Mouse (Mus musculus): ENCODE measurements around the gene Dgki. TPM values are rescaled to one million over a fixed set of nuclear protein-coding genes. Genes with fewer than 3 reads are reported as not detected.

Dgki gene
- polyA plus RNA-seq, 1 experiment from 2014 or later: 0.67 TPM

DNA sequence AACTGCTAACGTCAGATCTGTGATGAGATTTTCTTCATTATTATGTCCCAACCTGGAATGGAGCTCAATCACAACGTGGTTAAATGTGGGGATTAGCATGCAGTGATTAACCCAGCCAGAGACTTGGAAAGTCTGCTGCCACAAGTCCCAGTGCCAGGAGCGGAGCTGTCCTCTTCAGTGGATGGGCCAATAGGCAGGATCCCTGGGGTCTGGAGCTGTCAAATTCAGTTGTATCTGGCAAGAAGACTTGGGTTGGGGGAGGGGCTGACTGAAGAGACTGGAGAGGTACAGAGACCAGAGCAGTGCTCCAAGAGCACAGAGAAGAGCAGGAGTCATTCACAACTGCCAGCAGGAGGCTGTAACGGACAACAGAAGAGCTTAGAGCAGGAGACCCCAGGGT is 97.1 kb downstream of the Dgki start:
- 0 out of 2 replicates have a peak, but pooled peaks have one; percentile 7 for ATAC-seq (ENCODE audit: low read depth)

DNA sequence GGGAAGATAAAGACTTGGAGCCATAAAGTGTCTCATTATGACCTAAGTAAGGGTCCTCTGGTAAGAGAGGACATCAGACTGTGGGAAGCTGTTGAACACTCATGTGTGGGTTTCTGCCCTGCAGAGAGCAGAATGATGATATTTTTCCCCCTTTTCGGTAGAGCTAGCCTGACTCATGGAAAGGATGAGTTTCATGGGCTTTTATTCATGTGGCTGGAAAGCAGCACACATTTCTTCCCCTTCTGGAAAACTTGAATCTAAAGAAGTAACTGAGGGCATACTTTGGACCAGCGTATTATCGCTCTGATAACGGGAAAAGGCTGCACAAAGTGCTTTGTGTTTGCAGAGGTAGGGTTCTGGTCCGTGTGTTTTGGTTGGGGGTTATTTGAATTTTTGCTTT is 99.1 kb downstream of the Dgki start:
- H3K4me3 ChIP-seq (ENCODE audit: low read length): no peak overlapping the region
- WGBS: 78% methylated on average over 5 of the region's 5 CpGs
- H3K4me1 ChIP-seq (replicated peaks; ENCODE audit: control insufficient read depth, insufficient read depth, low read length): no peaks in the 10 kb centered on the region
- no peaks in the 10 kb centered on the region for H3K27me3 ChIP-seq (ENCODE audit: control insufficient read depth, insufficient read depth, low read depth, low read length)
- no peak overlapping the region for H3K9ac ChIP-seq (ENCODE audit: low read length)
- no peak for ATAC-seq (ENCODE audit: low read depth)
- H3K9me3 ChIP-seq (ENCODE audit: control insufficient read depth, low read length): no peaks in the 10 kb centered on the region
- no peaks in the 10 kb centered on the region for H3K36me3 ChIP-seq (ENCODE audit: control insufficient read depth, insufficient read depth, low read length)
- no peak overlapping the region for H3K4me2 ChIP-seq (ENCODE audit: low read depth, low read length)
- no peak overlapping the region for H3K27ac ChIP-seq (ENCODE audit: low read length)

More for the DNA sequence above, 97.1 kb downstream of the Dgki start:
- Histone ChIP-seq H3K4me2 (ENCODE audit: low read depth, low read length) (no peak overlapping the region), H3K9ac (ENCODE audit: low read length) (no peak overlapping the region), H3K4me3 (ENCODE audit: low read length) (no peak overlapping the region), H3K4me1 (replicated peaks; ENCODE audit: control insufficient read depth, insufficient read depth, low read length) (no peaks in the 10 kb centered on the region), H3K36me3 (ENCODE audit: control insufficient read depth, insufficient read depth, low read length) (no peaks in the 10 kb centered on the region), H3K27me3 (ENCODE audit: control insufficient read depth, insufficient read depth, low read depth, low read length) (no peaks in the 10 kb centered on the region), H3K9me3 (ENCODE audit: control insufficient read depth, low read length) (no peaks in the 10 kb centered on the region), H3K27ac (ENCODE audit: low read length) (no peak overlapping the region)
- WGBS: 57% methylated on average over 4 of the region's 4 CpGs

DNA sequence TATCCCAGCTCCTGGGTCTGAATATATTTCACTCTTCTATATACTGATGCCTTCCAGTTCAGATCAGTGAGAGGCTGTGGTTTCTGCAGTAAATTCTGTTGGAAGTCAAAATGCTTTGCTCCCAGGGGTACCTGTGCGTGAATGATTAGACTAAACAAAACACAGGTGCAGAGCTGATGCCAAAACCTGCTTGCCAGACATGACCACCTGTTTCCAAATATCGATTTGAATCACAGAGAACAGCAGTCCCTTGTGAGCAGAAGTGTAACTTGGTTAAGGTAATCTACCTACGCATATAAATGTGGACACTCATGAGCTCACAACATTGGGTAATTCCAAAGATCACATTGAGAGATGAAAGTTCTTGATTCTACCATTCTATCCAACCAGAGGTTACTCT is 100.5 kb downstream of the Dgki start:
- Histone ChIP-seq H3K4me3 (ENCODE audit: low read length) (no peak overlapping the region), H3K4me2 (ENCODE audit: low read depth, low read length) (no peak overlapping the region), H3K9ac (ENCODE audit: low read length) (no peak overlapping the region), H3K27ac (ENCODE audit: low read length) (no peak overlapping the region), H3K9me3 (ENCODE audit: control insufficient read depth, low read length) (no peaks in the 10 kb centered on the region), H3K4me1 (replicated peaks; ENCODE audit: control insufficient read depth, insufficient read depth, low read length) (no peaks in the 10 kb centered on the region), H3K36me3 (ENCODE audit: control insufficient read depth, insufficient read depth, low read length) (no peaks in the 10 kb centered on the region), H3K27me3 (ENCODE audit: control insufficient read depth, insufficient read depth, low read depth, low read length) (no peaks in the 10 kb centered on the region)
- no peak for ATAC-seq (ENCODE audit: low read depth)
- 81% methylated on average over 3 of the region's 3 CpGs for WGBS

DNA sequence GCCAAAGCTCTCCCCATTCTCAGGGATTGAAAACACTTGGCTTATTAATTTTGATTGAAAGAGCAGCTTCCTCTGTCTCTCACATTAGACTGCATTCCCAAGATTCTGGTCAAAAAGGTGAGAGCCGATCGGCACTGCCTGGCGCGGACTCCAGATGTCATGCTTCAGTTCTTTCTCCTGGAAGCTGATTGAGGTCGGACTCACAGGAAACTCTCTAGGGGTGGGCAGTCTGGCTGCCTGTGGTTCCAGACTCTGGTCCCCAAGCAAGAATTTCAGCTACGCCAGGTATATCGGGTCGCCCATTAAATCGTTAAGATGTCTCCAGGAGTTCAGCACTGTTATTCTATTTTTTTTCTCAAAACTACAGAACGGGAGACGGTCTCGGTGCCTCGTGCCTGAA is 102.2 kb downstream of the Dgki start:
- no peak overlapping the region for H3K4me2 ChIP-seq (ENCODE audit: low read depth, low read length)
- no peaks in the 10 kb centered on the region for H3K36me3 ChIP-seq (ENCODE audit: control insufficient read depth, insufficient read depth, low read length)
- WGBS: 43% methylated on average over 13 of the region's 13 CpGs
- no peaks in the 10 kb centered on the region for H3K4me1 ChIP-seq (replicated peaks; ENCODE audit: control insufficient read depth, insufficient read depth, low read length)
- H3K9ac ChIP-seq (ENCODE audit: low read length): no peak overlapping the region
- H3K9me3 ChIP-seq (ENCODE audit: control insufficient read depth, low read length): no peaks in the 10 kb centered on the region
- H3K27me3 ChIP-seq (ENCODE audit: control insufficient read depth, insufficient read depth, low read depth, low read length): no peaks in the 10 kb centered on the region
- no peak overlapping the region for H3K27ac ChIP-seq (ENCODE audit: low read length)
- ATAC-seq (ENCODE audit: low read depth): no peak
- H3K4me3 ChIP-seq (ENCODE audit: low read length): no peak overlapping the region

DNA sequence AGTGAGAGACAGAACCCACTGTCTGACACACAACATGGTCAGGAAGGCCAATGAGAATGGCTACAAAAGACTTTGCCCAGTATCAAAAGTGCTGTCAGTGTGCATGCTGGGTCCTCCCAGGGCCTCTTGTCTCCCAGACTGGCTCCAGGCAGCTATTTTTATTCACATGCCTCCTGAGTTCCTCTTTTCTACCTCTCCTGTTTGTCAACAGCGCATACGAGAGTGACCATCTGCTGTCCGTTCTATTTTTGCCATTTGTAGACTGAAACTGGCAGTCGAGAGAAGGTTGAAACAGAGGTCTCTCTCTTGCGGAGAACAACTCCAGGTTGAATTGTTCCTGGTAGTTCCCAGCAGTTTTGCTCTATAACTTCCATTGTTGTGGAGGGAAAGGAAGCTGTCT is 103.1 kb downstream of the Dgki start:
- no peak overlapping the region for H3K4me2 ChIP-seq (ENCODE audit: low read depth, low read length)
- no peak for ATAC-seq (ENCODE audit: low read depth)
- H3K4me3 ChIP-seq (ENCODE audit: low read length): no peak overlapping the region
- no peaks in the 10 kb centered on the region for H3K27me3 ChIP-seq (ENCODE audit: control insufficient read depth, insufficient read depth, low read depth, low read length)
- H3K9me3 ChIP-seq (ENCODE audit: control insufficient read depth, low read length): no peaks in the 10 kb centered on the region
- H3K4me1 ChIP-seq (replicated peaks; ENCODE audit: control insufficient read depth, insufficient read depth, low read length): no peaks in the 10 kb centered on the region
- WGBS: 83% methylated on average over 5 of the region's 5 CpGs
- no peak overlapping the region for H3K9ac ChIP-seq (ENCODE audit: low read length)
- H3K36me3 ChIP-seq (ENCODE audit: control insufficient read depth, insufficient read depth, low read length): no peaks in the 10 kb centered on the region
- no peak overlapping the region for H3K27ac ChIP-seq (ENCODE audit: low read length)

DNA sequence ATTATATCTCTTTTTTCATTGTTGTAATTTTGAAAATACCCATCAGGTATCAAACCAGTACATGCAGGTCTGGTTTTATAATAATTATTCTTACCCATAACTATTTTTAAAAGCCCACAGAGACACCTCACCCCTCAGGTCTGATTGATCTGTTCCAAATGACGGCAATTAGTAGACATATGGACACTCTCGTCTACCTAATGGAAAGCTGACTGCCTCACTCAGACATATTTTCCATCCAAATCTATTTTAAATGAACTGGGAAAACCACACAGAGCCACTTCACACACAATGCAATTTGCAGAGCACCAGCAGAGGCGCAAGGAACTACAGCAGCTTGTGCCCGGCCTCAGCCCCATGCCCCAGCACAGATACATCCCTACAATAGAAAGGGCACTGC is 104.2 kb downstream of the Dgki start:
- Histone ChIP-seq H3K9ac (ENCODE audit: low read length) (no peak overlapping the region), H3K4me1 (replicated peaks; ENCODE audit: control insufficient read depth, insufficient read depth, low read length) (no peaks in the 10 kb centered on the region), H3K36me3 (ENCODE audit: control insufficient read depth, insufficient read depth, low read length) (no peaks in the 10 kb centered on the region), H3K27me3 (ENCODE audit: control insufficient read depth, insufficient read depth, low read depth, low read length) (no peaks in the 10 kb centered on the region), H3K4me3 (ENCODE audit: low read length) (no peak overlapping the region), H3K27ac (ENCODE audit: low read length) (no peak overlapping the region), H3K4me2 (ENCODE audit: low read depth, low read length) (no peak overlapping the region), H3K9me3 (ENCODE audit: control insufficient read depth, low read length) (no peaks in the 10 kb centered on the region)
- WGBS: 80% methylated on average over 4 of the region's 4 CpGs
- ATAC-seq (ENCODE audit: low read depth): no peak

DNA sequence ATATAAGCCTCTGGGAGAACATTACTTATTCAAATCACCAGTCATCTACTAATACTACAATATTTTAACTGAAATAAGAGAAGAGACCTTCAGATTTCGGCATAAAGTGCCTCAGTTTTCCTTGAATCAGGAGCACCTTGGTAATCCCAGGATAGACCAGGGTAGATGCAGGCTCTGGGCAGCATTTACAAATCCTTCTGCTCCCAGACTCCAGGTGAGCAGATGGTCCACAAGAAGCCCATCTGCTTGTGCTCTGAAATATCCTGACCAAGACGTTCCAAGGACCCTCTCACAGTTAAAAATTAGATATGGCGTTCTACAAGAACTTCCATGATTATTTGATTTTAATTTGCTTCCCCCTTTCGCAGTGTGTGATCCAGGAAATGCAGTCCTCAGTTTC is 118.0 kb downstream of the Dgki start:
- no peak overlapping the region for H3K4me2 ChIP-seq (ENCODE audit: low read depth, low read length)
- no peak overlapping the region for H3K27ac ChIP-seq (ENCODE audit: low read length)
- H3K4me3 ChIP-seq (ENCODE audit: low read length): no peak overlapping the region
- H3K9ac ChIP-seq (ENCODE audit: low read length): no peak overlapping the region
- no peaks in the 10 kb centered on the region for H3K4me1 ChIP-seq (replicated peaks; ENCODE audit: control insufficient read depth, insufficient read depth, low read length)
- no peaks in the 10 kb centered on the region for H3K27me3 ChIP-seq (ENCODE audit: control insufficient read depth, insufficient read depth, low read depth, low read length)
- 79% methylated on average over 4 of the region's 4 CpGs for WGBS
- no peaks in the 10 kb centered on the region for H3K9me3 ChIP-seq (ENCODE audit: control insufficient read depth, low read length)
- no peak for ATAC-seq (ENCODE audit: low read depth)
- H3K36me3 ChIP-seq (ENCODE audit: control insufficient read depth, insufficient read depth, low read length): no peaks in the 10 kb centered on the region

DNA sequence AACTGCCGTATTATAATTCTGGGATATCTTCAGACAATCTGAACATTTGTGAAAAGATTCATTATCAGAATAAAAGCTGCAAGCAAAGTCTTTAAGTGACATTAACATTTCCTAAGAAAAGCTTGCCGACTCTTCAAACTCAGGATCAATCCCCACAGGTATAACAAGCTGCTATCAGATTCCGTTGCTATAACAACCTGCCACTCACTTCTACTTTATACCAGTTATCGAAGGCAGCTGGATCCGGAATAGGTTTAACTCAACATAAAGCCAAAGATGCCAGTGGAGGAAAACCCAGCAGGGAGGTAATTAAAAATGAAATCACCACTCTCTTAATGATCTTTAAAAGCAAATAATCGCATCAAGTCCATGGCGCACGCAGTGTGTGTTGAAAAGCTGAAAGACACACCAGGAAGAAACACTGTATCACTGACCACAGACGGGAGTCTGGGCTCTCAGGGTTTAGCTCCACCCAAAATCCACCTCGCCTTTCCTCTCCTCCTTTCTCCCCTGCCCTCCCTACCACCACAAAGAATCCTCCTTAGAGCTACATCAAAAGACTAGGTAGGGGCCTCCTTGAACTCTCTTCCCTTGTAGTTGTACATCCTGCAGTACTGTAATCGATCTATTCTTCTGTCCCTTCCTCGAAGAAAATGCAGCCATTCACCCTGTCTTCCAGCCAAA is 128.7 kb downstream of the Dgki start:
- Histone ChIP-seq H3K27ac (ENCODE audit: low read length) (no peak overlapping the region), H3K4me1 (replicated peaks; ENCODE audit: control insufficient read depth, insufficient read depth, low read length) (no peaks in the 10 kb centered on the region)
- WGBS: 73% methylated on average over 12 of the region's 12 CpGs

DNA sequence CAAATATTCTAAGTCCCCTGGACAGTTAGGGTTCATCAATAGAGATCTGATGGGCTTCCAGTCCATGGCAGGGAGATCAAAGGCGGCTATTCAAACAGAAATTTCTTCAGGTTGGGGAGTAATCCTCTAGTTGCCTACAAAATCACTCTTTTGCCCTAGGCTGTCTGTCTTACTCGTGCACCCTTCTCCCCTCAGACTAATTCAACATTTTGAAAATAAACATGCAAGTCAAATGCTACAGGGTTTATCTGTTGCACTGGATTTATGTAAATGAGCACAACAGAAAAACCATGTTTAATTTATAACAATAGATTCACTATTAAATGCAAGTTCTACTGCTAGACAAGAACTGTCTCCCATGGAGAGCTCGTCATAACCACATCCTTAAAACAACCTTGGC is 141.1 kb downstream of the Dgki start:
- H3K36me3 ChIP-seq (ENCODE audit: control insufficient read depth, insufficient read depth, low read length): no peaks in the 10 kb centered on the region
- H3K9ac ChIP-seq (ENCODE audit: low read length): no peak overlapping the region
- ATAC-seq (ENCODE audit: low read depth): no peak
- H3K4me3 ChIP-seq (ENCODE audit: low read length): no peak overlapping the region
- 45% methylated on average over 3 of the region's 3 CpGs for WGBS
- no peaks in the 10 kb centered on the region for H3K27me3 ChIP-seq (ENCODE audit: control insufficient read depth, insufficient read depth, low read depth, low read length)
- no peaks in the 10 kb centered on the region for H3K9me3 ChIP-seq (ENCODE audit: control insufficient read depth, low read length)
- no peaks in the 10 kb centered on the region for H3K4me1 ChIP-seq (replicated peaks; ENCODE audit: control insufficient read depth, insufficient read depth, low read length)
- H3K4me2 ChIP-seq (ENCODE audit: low read depth, low read length): no peak overlapping the region
- no peak overlapping the region for H3K27ac ChIP-seq (ENCODE audit: low read length)

More for the DNA sequence above, 128.7 kb downstream of the Dgki start:
- Histone ChIP-seq H3K36me3 (ENCODE audit: control insufficient read depth, insufficient read depth, low read length) (no peaks in the 10 kb centered on the region), H3K9ac (ENCODE audit: low read length) (no peak overlapping the region), H3K4me2 (ENCODE audit: low read depth, low read length) (no peak overlapping the region), H3K4me3 (ENCODE audit: low read length) (no peak overlapping the region), H3K27me3 (ENCODE audit: control insufficient read depth, insufficient read depth, low read depth, low read length) (no peaks in the 10 kb centered on the region), H3K9me3 (ENCODE audit: control insufficient read depth, low read length) (no peaks in the 10 kb centered on the region)
- ATAC-seq (ENCODE audit: low read depth): no peak

DNA sequence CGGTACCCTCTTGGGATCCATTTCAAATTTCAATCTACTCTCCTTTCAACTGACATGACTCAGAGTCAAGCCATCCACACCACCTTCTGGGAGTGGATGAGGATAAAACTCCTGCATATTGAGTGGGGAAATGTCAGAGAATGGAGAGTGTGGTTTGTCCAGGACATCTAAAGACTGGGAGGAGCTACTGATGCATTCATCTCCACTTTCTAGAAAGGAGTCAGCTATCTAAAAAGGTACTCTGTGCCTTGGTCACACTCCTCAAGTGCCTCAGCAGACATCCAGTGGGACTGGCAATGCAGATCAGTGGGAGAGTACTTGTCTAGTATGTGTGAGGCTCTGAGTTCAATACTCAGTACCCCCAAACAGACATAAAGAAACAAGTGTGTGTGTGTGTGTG is 145.9 kb downstream of the Dgki start:
- no peak for ATAC-seq (ENCODE audit: low read depth)
- Histone ChIP-seq H3K36me3 (ENCODE audit: control insufficient read depth, insufficient read depth, low read length) (no peaks in the 10 kb centered on the region), H3K4me2 (ENCODE audit: low read depth, low read length) (no peak overlapping the region), H3K4me1 (replicated peaks; ENCODE audit: control insufficient read depth, insufficient read depth, low read length) (no peaks in the 10 kb centered on the region), H3K4me3 (ENCODE audit: low read length) (no peak overlapping the region), H3K9ac (ENCODE audit: low read length) (no peak overlapping the region), H3K27ac (ENCODE audit: low read length) (no peak overlapping the region), H3K9me3 (ENCODE audit: control insufficient read depth, low read length) (no peaks in the 10 kb centered on the region), H3K27me3 (ENCODE audit: control insufficient read depth, insufficient read depth, low read depth, low read length) (no peaks in the 10 kb centered on the region)
- WGBS: 84% methylated on average over 1 of the region's 1 CpGs

All from lung, embryonic 16.5 days (tissue).